Mouse (Mus musculus) right cerebral cortex, postnatal 10 days (tissue): ENCODE measurements at regions not wholly inside any gene's neighbourhood (a gene's known extent, or its start where the extent isn't known, plus 50 kb on each side); places are given as distances from the start of the nearest gene placed in this dataset.
A peak's percentile ranks its signal among the peaks of the same experiment; 100 is the strongest.
"Not testable (repeated sequence)": the region's sequence is repeated elsewhere in the genome, so short reads cannot be mapped to it uniquely, and the experiment has no call there.

Experiments used
- DNase-seq, 2 experiments: peaks; one replicate each; pipeline ENCODE4 v3.0.0; 2021; ENCODE audit warnings: low spot score in 2 of 2

DNA sequence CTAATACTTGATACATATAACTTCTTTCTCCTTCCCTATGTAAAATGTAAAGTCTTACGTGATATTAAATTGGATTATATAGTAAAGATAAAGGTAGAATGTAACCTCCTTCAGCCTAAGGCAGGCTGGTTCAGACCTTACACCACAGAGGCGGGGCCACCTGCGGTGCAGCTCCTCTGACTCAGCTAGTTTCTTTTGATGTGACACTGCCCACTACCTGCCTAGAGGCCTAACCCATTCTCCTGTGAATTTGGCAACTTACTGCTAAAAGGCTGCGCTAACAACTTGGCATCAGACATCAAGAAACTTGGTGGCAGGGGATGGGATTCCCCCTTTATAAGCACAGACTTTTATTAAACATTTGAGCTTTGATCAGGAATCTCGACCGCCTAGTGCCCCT lies 74.5 kb downstream of the Aasdhppt start:
- DNase-seq = no peak

DNA sequence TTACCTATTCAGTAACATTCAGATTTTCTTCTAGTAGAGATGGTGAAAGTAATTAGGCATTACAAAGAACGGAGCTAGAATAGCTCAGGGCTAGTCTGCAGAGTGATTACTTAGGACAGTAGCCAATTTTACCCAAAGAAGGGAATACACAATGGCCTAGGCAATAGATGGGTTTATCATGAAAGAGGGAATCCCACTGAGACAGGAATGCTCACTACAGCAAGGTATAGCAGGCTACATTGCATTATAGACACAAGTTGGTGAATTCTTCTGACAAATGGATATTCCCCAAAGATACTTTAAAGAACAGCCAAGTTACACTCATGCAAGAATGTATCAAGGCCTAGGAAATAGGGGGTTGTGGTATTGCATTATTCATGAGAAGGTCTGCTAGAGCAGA lies 94.7 kb downstream of the Aasdhppt start:
- DNase-seq = not testable (repeated sequence)

- DNase-seq = no peak
These were observed 99.2 kb downstream of the Aasdhppt start for GRCm38 (mm10) chr9:4209987-4210476.

GRCm38 (mm10) chr9:4192737-4193136 lies 116.5 kb downstream of the Aasdhppt start:
- not testable (repeated sequence) for DNase-seq

- DNase-seq = not testable (repeated sequence)
These were observed 153.3 kb downstream of the Aasdhppt start for GRCm38 (mm10) chr9:4156011-4156410.

- not testable (repeated sequence) for DNase-seq
These were observed 170.4 kb downstream of the Aasdhppt start for GRCm38 (mm10) chr9:4138829-4139228.

- DNase-seq = no peak
These were observed 216.8 kb downstream of the Aasdhppt start for GRCm38 (mm10) chr9:4092518-4092917.

DNA sequence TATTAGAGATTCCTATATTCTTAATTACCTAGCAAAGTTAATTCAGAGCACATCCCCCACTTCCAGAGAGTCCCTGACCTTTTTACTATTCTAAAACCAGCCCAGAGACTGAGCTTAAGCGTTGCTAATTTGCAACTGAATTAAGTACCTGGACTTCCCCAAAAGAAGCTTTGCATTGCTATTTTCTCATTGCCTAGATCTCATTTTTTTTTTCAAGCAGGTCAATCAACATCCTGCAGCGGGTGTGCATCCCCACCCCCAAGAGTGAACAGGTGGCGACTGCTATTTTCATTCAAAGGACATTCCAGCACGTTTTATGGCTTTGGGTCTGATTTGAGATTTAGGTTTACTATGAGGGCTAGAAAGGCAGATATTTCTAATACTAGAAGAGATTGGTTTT lies 226.6 kb downstream of the Aasdhppt start:
- not testable (repeated sequence) for DNase-seq

DNA sequence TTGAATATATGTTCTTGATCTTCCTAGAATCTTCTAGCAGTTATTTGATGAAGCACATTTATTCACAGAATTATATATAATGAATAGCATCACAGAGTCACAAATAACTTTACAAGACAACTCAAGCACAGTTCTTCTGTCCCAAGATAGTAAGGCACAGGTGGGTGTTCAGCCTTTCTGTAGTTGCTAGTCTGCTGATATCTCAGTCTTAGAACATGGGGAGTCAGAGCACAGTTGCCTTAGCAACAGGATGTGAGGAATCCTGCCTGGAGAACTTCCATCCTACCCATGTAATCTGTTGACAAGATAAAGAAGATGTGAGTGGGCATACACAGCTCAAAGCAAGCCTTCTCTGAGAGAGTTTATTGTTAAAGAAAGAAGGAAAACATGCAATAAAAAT lies 248.2 kb downstream of the Aasdhppt start:
- DNase-seq = peak; percentile 20 to 27

GRCm38 (mm10) chr9:4048749-4049148 lies 260.5 kb downstream of the Aasdhppt start:
- DNase-seq = no peak

DNA sequence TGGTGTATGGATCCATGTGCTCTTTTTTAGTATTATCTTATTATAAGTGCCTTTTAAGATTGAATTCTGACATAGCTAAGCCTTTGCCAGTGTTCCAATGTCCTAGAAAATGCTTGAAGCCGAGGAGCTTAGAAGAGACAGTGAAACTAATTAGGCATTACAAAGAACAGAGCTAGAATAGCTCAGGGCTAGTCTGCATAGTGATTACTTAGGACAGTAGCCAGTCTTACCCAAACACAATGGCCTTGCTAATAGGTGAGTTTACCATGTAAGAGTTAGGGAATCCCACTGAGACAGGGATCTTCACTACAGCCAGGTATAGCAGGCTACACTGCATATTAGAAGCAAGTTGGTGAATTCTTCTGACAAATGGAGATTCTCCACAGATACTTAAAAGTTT lies 261.6 kb downstream of the Aasdhppt start:
- DNase-seq = not testable (repeated sequence)

GRCm38 (mm10) chr9:4040871-4041665 lies 268.2 kb downstream of the Aasdhppt start:
- no peak for DNase-seq

DNA sequence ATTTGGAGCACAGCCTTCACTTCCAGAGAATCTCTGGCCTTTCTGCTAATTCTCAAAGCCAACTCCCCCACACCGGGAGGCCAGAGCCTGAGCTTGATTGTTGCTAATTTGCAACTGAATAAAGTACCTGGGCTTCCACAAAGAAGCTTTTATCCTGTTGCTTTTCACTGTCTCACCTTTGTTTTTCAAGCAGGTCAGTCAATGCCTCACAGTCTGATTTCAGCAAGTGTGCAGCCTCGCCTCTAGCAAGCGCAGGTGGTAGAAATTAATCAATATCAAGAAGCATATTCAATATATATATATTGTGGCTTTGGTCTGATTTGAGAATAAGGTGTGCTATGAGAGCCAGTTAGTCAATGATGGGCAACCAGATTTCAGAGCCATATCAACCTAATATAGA lies 282.1 kb downstream of the Aasdhppt start:
- not testable (repeated sequence) for DNase-seq

GRCm38 (mm10) chr9:4020093-4020492 lies 289.2 kb downstream of the Aasdhppt start:
- no peak for DNase-seq

DNA sequence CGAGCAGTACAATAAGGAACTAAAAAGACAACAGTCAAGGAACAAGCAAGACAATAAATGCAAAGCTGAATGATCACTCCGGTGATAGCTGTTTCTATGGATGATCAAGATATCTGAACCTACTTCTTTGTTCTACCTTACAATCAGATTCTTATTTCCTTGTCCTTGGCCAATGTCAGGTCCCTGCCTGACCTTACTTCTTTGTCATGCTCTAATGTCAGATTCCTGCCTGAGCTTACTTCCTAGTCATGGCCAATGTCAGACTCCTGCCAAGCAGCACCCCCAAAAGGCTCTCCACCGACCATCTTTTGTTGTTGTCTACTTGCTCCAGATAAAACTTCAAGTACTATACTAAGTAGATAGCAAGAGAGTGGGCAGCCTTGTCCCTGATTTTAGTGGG lies 312.6 kb downstream of the Aasdhppt start:
- DNase-seq = no peak

DNA sequence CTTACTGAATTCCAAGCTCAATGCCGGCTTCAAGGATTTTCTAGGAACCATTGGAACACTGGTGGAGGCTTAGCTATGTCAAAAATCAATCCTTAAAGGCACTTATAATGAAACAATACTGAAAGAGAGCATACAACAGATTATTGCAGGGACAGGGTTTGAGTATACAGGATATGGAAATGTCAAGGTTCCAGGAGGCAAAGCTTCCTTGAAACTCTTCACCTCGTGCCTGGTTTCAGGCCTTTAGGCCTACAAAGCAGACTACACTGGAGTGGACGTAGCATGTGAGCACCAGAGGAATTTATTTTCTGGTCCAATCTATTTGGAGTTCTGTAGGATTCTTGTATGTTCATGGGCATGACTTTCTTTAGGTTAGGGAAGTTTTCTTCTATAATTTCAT lies 320.9 kb downstream of the Aasdhppt start:
- not testable (repeated sequence) for DNase-seq

DNA sequence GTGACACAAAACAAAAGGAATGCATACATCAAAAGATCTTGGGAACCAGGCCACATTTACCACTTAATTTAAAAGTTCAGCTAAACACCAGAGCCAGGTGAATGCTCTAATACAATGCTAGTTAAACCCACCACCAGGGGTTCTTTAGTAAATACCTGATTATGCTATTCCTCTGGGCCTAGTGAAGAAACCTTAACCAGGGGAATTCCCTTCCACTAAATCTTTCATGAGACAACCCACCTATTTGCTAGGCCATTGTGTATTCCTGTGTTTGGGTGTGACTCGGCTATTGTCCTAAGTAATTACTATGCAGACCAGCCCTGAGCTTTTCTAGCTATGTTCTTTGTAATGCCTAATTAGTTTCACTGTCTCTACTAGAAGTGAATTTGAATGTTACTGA lies 321.3 kb downstream of the Aasdhppt start:
- not testable (repeated sequence) for DNase-seq
